Mouse (Mus musculus): Measurements from ENCODE around the gene Rps7. TPM values are rescaled to one million over a fixed set of nuclear protein-coding genes. Genes with fewer than 3 reads are reported as not detected.

Rps7 gene
- polyA plus RNA-seq, 1 experiment from 2014 or later: 569 TPM

GRCm38 (mm10) chr12:28603494-28603893 is 32.3 kb downstream of the Rps7 start:
- WGBS: 92% methylated on average over 1 of the region's 1 CpGs
- Histone ChIP-seq H3K27me3 (ENCODE audit: insufficient read depth, poor library complexity, severe bottlenecking) (no peaks in the 10 kb centered on the region), H3K36me3 (no peaks in the 10 kb centered on the region), H3K9me3 (no peaks in the 10 kb centered on the region), H3K27ac (no peak overlapping the region), H3K4me3 (no peak overlapping the region), H3K4me1 (peaks cover 31% of the 10 kb centered on the region)
- DNase-seq (ENCODE audit: low spot score): no peak

GRCm38 (mm10) chr12:28602259-28602658 is 33.5 kb downstream of the Rps7 start:
- no peaks in the 10 kb centered on the region for H3K27me3 ChIP-seq (ENCODE audit: insufficient read depth, poor library complexity, severe bottlenecking)
- DNase-seq (ENCODE audit: low spot score): no peak
- WGBS: 32% methylated on average over 4 of the region's 4 CpGs
- no peaks in the 10 kb centered on the region for H3K9me3 ChIP-seq
- no peak overlapping the region for H3K4me3 ChIP-seq
- H3K36me3 ChIP-seq: no peaks in the 10 kb centered on the region
- peaks cover 28% of the 10 kb centered on the region for H3K4me1 ChIP-seq
- peak overlapping the region; percentile 29; the same call in 1 of the 2 replicates for H3K27ac ChIP-seq

GRCm38 (mm10) chr12:28598526-28598991 is 37.2 kb downstream of the Rps7 start:
- H3K9me3 ChIP-seq: no peaks in the 10 kb centered on the region
- no peak for DNase-seq (ENCODE audit: low spot score)
- H3K4me3 ChIP-seq: no peak overlapping the region
- 34% methylated on average over 2 of the region's 2 CpGs for WGBS
- H3K4me1 ChIP-seq: peaks cover 27% of the 10 kb centered on the region
- no peaks in the 10 kb centered on the region for H3K36me3 ChIP-seq
- no peaks in the 10 kb centered on the region for H3K27me3 ChIP-seq (ENCODE audit: insufficient read depth, poor library complexity, severe bottlenecking)
- peak overlapping the region; percentile 22; the same call in 1 of the 2 replicates for H3K27ac ChIP-seq

- Histone ChIP-seq H3K4me3 (no peak overlapping the region), H3K27ac (peak overlapping the region; percentile 22; the same call in 1 of the 2 replicates), H3K9me3 (no peaks in the 10 kb centered on the region), H3K36me3 (no peaks in the 10 kb centered on the region), H3K4me1 (peaks cover 27% of the 10 kb centered on the region), H3K27me3 (ENCODE audit: insufficient read depth, poor library complexity, severe bottlenecking) (no peaks in the 10 kb centered on the region)
- WGBS: 37% methylated on average over 3 of the region's 3 CpGs
- no peak for DNase-seq (ENCODE audit: low spot score)
Measured at GRCm38 (mm10) chr12:28598110-28598509, 37.6 kb downstream of the Rps7 start.

GRCm38 (mm10) chr12:28597699-28598098 is 38.1 kb downstream of the Rps7 start:
- H3K9me3 ChIP-seq: no peaks in the 10 kb centered on the region
- peaks cover 26% of the 10 kb centered on the region for H3K4me1 ChIP-seq
- H3K4me3 ChIP-seq: no peak overlapping the region
- DNase-seq (ENCODE audit: low spot score): no peak
- no peaks in the 10 kb centered on the region for H3K27me3 ChIP-seq (ENCODE audit: insufficient read depth, poor library complexity, severe bottlenecking)
- no peaks in the 10 kb centered on the region for H3K36me3 ChIP-seq
- 60% methylated on average over 9 of the region's 9 CpGs for WGBS
- no peak overlapping the region for H3K27ac ChIP-seq

GRCm38 (mm10) chr12:28596851-28597250 is 38.9 kb downstream of the Rps7 start:
- DNase-seq (ENCODE audit: low spot score): no peak
- Histone ChIP-seq H3K27me3 (ENCODE audit: insufficient read depth, poor library complexity, severe bottlenecking) (no peaks in the 10 kb centered on the region), H3K4me3 (no peak overlapping the region), H3K36me3 (no peaks in the 10 kb centered on the region), H3K27ac (no peak overlapping the region), H3K4me1 (peaks cover 17% of the 10 kb centered on the region), H3K9me3 (no peaks in the 10 kb centered on the region)

GRCm38 (mm10) chr12:28590428-28590827 is 45.3 kb downstream of the Rps7 start:
- H3K27ac ChIP-seq: no peak overlapping the region

GRCm38 (mm10) chr12:28589090-28589868 is 46.5 kb downstream of the Rps7 start:
- peak overlapping the region; percentile 81 for H3K27ac ChIP-seq

More at GRCm38 (mm10) chr12:28590428-28590827, 45.3 kb downstream of the Rps7 start:
- WGBS: 37% methylated on average over 13 of the region's 13 CpGs
- Histone ChIP-seq H3K4me1 (peaks cover 17% of the 10 kb centered on the region), H3K27me3 (ENCODE audit: insufficient read depth, poor library complexity, severe bottlenecking) (peaks cover 31% of the 10 kb centered on the region), H3K36me3 (no peaks in the 10 kb centered on the region), H3K9me3 (no peaks in the 10 kb centered on the region), H3K4me3 (no peak overlapping the region)
- DNase-seq (ENCODE audit: low spot score): no peak

GRCm38 (mm10) chr12:28587949-28588348 is 47.8 kb downstream of the Rps7 start:
- Histone ChIP-seq H3K27me3 (ENCODE audit: insufficient read depth, poor library complexity, severe bottlenecking) (peaks cover 31% of the 10 kb centered on the region), H3K4me3 (no peak overlapping the region), H3K4me1 (peaks cover 17% of the 10 kb centered on the region), H3K27ac (no peak overlapping the region), H3K36me3 (no peaks in the 10 kb centered on the region), H3K9me3 (no peaks in the 10 kb centered on the region)
- DNase-seq (ENCODE audit: low spot score): no peak
- WGBS: 78% methylated on average over 6 of the region's 6 CpGs

More at GRCm38 (mm10) chr12:28589090-28589868, 46.5 kb downstream of the Rps7 start:
- H3K36me3 ChIP-seq: no peaks in the 10 kb centered on the region
- H3K4me1 ChIP-seq: peaks cover 17% of the 10 kb centered on the region
- peak overlapping the region; percentile 60 for H3K4me3 ChIP-seq
- no peaks in the 10 kb centered on the region for H3K9me3 ChIP-seq
- H3K27me3 ChIP-seq (ENCODE audit: insufficient read depth, poor library complexity, severe bottlenecking): peaks cover 31% of the 10 kb centered on the region
- 8% methylated on average over 24 of the region's 24 CpGs for WGBS
- DNase-seq (ENCODE audit: low spot score): peak; percentile 89

- peaks cover 19% of the 10 kb centered on the region; the same call in 1 of the 2 replicates for H3K27me3 ChIP-seq (ENCODE audit: insufficient read depth, poor library complexity, severe bottlenecking)
- H3K27ac ChIP-seq: no peak overlapping the region
- H3K36me3 ChIP-seq: no peaks in the 10 kb centered on the region
- no peak for DNase-seq (ENCODE audit: low spot score)
- 66% methylated on average over 3 of the region's 3 CpGs for WGBS
- H3K4me3 ChIP-seq: no peak overlapping the region
- peaks cover 1% of the 10 kb centered on the region; the same call in 1 of the 2 replicates for H3K4me1 ChIP-seq
- H3K9me3 ChIP-seq: no peaks in the 10 kb centered on the region
Measured at GRCm38 (mm10) chr12:28584036-28584435, 51.7 kb downstream of the Rps7 start.

- no peaks in the 10 kb centered on the region for H3K4me1 ChIP-seq
- H3K27ac ChIP-seq: no peak within 1 kb of the TSS
- 79% methylated on average over 8 of the region's 8 CpGs for WGBS
- no peaks in the 10 kb centered on the region for H3K9me3 ChIP-seq
- H3K4me3 ChIP-seq: no peak within 1 kb of the TSS
- H3K36me3 ChIP-seq: no peaks in the 10 kb centered on the region
- DNase-seq (ENCODE audit: low spot score): no peak
- H3K27me3 ChIP-seq (ENCODE audit: insufficient read depth, poor library complexity, severe bottlenecking): peaks cover 6% of the 10 kb centered on the region; the same call in 1 of the 2 replicates
Measured at GRCm38 (mm10) chr12:28582423-28582822, 53.3 kb downstream of the Rps7 start, which contains the start of gene Allc. Allc (minus strand) TSS chr12:28582523.

All from heart, embryonic 10.5 days (tissue).